Mouse (Mus musculus) mesoderm, embryonic 11.5 days (tissue): ENCODE measurements around the gene 1600014C10Rik.

Experiments
- DNase-seq: peaks from one replicate; pipeline ENCODE4 v3.0.0-alpha.2; 2012; ENCODE audit warnings: low read depth, low spot score

1600014C10Rik gene

GRCm38 (mm10) chr7:38182962-38183687, at the start of gene 1600014C10Rik:
1600014C10Rik (plus strand) TSS chr7:38183217.
- no peak for DNase-seq

GRCm38 (mm10) chr7:38134471-38134870, 48.5 kb upstream of the 1600014C10Rik start:
- DNase-seq: no peak

- DNase-seq: no peak
Measured at GRCm38 (mm10) chr7:38140324-38140723, 42.7 kb upstream of the 1600014C10Rik start.

- DNase-seq: peak; percentile 92
Measured at GRCm38 (mm10) chr7:38141747-38142545, 41.1 kb upstream of the 1600014C10Rik start.

GRCm38 (mm10) chr7:38147477-38147876, 35.5 kb upstream of the 1600014C10Rik start:
- no peak for DNase-seq

- DNase-seq: no peak
Measured at GRCm38 (mm10) chr7:38151706-38152312, 31.2 kb upstream of the 1600014C10Rik start.

- no peak for DNase-seq
Measured at GRCm38 (mm10) chr7:38152571-38152970, 30.4 kb upstream of the 1600014C10Rik start.

GRCm38 (mm10) chr7:38155829-38156228, 27.2 kb upstream of the 1600014C10Rik start:
- no peak for DNase-seq

- DNase-seq: no peak
Measured at GRCm38 (mm10) chr7:38158764-38159458, 24.1 kb upstream of the 1600014C10Rik start.

GRCm38 (mm10) chr7:38161438-38161837, 21.6 kb upstream of the 1600014C10Rik start:
- no peak for DNase-seq

- DNase-seq: no peak
Measured at GRCm38 (mm10) chr7:38163433-38164050, 19.5 kb upstream of the 1600014C10Rik start.

GRCm38 (mm10) chr7:38166930-38167645, 15.9 kb upstream of the 1600014C10Rik start:
- DNase-seq: no peak

- peak; percentile 80 for DNase-seq
Measured at GRCm38 (mm10) chr7:38167724-38168141, 15.3 kb upstream of the 1600014C10Rik start.

GRCm38 (mm10) chr7:38173871-38174270, 9.1 kb upstream of the 1600014C10Rik start:
- no peak for DNase-seq

GRCm38 (mm10) chr7:38174321-38175148, 8.5 kb upstream of the 1600014C10Rik start:
- DNase-seq: no peak

GRCm38 (mm10) chr7:38176056-38176455, 7.0 kb upstream of the 1600014C10Rik start:
- DNase-seq: no peak

GRCm38 (mm10) chr7:38179896-38180295, 3.1 kb upstream of the 1600014C10Rik start:
- DNase-seq: no peak

- no peak for DNase-seq
Measured at GRCm38 (mm10) chr7:38181366-38181765, 1.7 kb upstream of the 1600014C10Rik start.

GRCm38 (mm10) chr7:38182596-38182961, 438 bp upstream of the 1600014C10Rik start:
- peak; percentile 87 for DNase-seq
